Mouse (Mus musculus) testis, adult 2 months (tissue): Measurements from ENCODE around the gene Tex2.

Source experiments
- CTCF ChIP-seq: fragments of 200-500 bp; IDR thresholded peaks from 2 replicates; pipeline ENCODE4 v1.5.1; 2012; ENCODE audit warnings: low read depth, mild to moderate bottlenecking, inconsistent platforms, low read length, moderate library complexity; ENCODE audit not compliant: control insufficient read depth, insufficient read depth, insufficient replicate concordance
- POLR2A ChIP-seq: fragments of 200-500 bp; IDR thresholded peaks from 2 replicates; pipeline ENCODE4 v1.6.1; 2012; ENCODE audit warnings: low read depth, mild to moderate bottlenecking, inconsistent platforms, low read length, moderate library complexity; ENCODE audit not compliant: control insufficient read depth

GRCm38 (mm10) chr11:106599345-106599744, 13.9 kb downstream of the Tex2 start:
- TF ChIP-seq CTCF, result no peak
- TF ChIP-seq POLR2A, result no peak
